Mouse (Mus musculus) skeletal muscle tissue, adult 2 months (tissue): ENCODE data around the gene Zfp219.

Experiments used
- DNase-seq: peaks from one replicate; pipeline ENCODE4 v3.0.0-alpha.2; 2012; ENCODE audit warnings: low read depth, low spot score

The Zfp219 gene

DNA sequence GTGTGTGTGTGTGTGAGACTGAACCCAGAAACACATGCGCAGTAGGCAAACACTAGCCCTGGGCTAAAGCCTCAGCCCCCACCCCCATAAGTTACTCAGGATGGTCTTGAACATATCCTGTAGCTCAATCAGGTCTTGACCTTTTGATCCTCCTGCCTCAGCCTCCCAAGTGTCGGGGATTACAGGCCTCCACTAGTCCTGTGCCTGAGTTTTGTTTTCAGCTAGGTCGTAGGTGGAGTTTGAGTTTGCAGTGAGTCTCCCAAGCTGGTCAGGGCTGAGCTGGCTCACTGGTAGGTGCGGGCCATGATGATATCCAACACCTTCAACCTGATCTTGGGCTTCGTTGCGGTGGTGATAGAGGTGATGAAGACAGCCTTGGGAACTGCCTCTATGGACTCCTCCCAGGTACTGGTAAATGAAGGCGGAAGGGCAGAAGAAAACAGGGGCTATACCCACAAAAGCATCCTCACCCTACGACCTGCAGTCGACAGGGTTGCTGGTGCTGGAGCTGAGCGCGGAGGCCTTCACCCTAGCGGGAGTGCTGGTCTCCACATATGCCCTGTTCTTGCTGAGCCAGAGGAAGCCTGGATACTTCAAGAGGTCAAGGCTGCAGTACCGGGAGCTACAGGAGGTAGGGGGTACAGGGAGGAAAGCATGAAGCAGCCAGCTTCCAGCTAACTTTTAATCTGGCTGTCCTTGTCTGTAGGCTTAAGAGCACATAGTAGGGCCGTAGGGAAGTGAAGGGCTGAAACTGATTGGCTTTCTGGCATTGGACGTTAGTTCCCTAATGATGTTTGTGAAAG lies 2.1 kb downstream of the Zfp219 start:
- DNase-seq: no peak

DNA sequence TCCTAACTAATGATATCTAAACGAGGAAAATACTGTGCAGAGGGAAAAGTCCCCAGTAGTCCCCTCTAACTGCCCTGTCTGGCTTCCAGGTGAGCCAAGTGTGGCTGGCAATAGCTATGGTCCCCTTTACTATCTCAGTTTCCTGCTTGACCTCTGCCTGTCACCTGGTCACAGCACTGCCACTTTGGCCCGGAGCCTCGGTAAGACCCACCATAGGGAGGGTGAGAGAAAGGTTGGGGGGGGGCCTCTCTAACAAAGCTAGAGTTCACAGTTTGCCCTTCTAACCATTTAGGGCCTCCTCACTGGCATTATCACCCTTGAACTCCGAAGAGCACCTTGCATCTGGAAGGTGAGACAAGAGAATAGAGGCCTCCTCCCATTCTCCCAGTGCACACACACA lies 2.9 kb downstream of the Zfp219 start:
- DNase-seq: no peak

DNA sequence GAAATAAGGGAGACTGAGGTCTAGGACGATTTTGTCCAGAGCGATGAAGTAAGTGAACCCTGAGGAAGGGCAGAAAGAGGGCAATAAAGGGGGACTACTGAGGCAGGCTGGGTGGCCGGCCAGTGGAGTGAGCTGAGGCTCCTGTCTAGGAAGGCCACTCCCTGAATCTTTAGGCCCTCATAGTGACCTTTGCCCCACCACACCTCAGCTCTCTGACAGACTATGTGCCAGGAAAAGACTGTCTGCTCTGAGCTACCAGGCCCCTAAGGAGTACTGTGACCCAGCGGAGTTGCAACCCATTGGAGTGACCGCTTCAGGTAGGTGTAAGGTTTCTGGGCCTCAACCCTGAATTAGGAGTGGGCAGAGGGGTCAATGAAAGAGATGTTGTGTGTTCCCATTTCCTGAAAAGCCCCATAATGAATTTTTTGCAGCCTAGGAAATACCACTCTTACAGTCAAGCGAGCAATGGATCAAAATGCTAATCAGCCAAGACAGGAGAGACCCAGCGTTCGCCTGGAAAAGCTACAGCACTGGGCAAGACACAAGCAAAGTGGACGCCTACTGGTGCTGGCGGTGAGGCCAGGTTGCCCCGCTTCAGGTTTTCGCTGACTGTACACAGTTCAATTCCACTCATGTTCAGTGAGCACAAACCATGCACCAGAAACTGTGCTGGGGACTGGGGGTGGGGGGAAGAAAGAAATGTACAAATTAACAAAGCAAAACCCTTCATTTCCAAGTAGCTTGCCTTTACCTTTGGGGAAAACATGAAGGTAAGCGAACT lies 3.7 kb downstream of the Zfp219 start:
- no peak for DNase-seq

DNA sequence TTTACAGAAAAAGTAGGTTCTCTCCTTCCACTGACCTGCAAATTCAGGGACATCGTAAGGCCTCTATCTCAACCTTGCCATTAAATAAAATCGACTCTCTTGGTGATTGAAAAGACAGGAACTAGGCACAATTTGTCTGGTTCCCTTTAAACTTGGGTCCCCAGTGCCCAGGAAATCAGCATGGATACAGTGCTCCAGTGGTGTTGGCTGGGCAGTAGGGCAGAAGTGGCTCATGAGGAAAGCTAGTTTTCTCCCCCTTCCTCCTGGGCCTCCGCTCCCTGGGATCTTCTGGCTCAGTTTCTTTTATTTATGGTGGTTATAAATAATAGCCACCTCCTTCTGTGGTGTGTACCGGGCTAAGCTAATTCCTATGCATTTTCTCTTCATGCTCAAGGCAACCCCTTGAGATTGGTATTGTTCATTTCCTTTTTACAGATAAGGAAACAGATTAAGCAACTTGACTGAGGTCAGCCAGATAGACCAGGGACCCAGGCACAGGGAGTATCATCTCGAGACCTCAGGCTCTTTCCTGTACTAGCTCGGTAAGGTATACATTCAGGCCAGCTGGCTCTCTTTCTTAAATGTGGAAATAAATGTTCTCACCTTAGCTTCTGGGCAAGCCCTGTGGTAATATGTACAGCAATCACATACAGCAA lies 5.0 kb downstream of the Zfp219 start, which contains the start of gene Tmem253:
Gene Tmem253 (plus strand): TSS at position 214 of the 656 bp plus-strand sequence.
- DNase-seq: no peak

DNA sequence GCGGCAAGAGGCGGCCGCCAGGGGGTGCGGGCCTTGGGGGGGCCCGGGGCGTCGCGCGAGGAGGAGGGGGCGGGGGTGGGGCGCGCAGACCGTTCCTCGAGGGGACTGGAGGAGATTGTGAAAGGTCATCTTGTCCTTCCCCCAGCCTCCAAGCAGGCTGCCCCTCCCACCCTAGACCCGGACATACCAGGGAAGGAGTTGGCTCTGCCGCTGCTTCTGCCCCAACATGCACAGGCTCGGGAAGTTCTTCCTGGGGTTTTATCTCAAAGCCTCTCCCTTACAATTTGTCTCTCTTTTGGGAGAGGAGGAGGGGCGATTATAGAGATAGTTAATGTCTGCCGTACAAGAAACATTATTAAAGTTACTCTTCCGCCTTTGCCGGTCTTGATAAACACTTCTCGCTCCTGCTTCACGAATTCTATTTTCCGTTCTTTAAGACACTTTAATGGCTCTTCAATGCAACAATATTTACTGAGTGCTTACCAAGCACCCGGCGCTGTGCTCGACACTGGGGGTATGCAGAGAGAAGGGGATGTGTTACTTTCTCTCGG lies 5.7 kb downstream of the Zfp219 start:
- peak; percentile 63 for DNase-seq

GRCm38 (mm10) chr14:52014271-52014760 lies 6.2 kb downstream of the Zfp219 start:
- no peak for DNase-seq

DNA sequence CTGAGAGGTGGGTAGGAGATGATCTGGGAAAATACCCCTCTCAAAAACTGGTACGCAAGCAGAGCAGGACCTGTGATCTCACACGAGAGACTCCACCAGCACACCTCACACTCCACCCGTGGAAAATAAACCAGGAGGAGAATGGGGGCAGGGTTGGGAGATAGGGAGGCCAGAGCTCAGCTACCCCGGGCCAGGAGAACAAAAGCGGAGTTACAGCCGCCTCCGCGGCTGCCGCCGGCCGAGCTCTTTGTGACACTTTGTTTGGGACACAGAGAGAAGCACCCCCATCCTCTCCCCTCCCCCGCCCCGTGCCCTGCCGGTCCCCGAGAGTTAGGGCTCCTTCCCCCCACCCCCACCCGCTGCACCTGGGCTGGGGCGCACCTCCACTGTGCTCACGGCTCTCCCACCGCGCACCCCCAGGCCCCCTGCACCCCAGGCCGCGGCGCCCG lies 6.7 kb downstream of the Zfp219 start:
- DNase-seq: no peak

DNA sequence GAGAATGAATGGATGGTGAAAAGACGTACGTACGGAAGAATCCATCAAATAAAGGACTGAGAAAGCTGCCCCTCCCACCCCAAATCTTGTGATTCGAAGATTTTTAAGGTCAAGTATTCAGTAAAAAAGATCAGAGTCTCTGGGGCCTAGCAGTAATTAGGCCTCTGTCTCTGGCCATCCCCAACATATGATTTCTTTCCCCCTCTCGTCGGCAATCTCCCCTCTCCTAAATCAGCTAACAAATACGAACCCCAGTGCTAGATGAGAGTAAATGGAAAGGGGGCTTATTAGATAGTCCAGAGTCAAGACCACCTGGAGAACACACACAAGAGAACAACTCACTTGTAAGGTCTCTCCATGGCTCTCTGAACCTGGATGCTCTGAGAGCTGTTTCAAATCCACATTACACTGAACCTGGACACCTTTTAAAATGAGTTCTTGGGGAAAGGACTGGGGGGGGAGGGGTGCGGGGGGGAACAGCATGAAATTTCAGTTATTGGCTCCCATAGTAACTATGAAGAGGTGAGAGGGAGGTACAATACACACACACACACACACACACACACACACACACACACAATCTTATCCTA lies 7.4 kb downstream of the Zfp219 start:
- DNase-seq: no peak

GRCm38 (mm10) chr14:52012553-52012952 lies 8.0 kb downstream of the Zfp219 start:
- DNase-seq: no peak

- DNase-seq: no peak
These were observed 8.4 kb downstream of the Zfp219 start for GRCm38 (mm10) chr14:52012085-52012484.

DNA sequence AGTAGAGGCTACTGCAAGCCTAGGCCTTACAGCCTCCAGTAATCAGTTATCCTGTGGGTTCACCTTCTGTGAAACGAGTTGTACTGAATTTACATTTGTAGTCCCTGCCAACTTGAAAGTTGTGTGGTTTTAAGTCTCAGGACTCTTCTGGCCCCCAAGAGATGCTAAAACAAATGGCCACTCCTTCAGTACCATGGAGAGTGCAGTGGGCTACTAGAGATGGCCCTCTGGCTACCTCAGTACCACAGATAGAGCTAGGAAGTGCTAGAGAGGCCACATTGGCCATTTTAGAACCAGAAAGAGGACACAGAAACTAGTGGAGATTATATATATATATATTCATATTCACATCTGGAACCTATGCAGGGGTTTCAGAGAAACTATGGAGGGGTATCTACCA lies 8.8 kb downstream of the Zfp219 start:
- DNase-seq: no peak

- DNase-seq: no peak
These were observed 10.0 kb downstream of the Zfp219 start for GRCm38 (mm10) chr14:52010446-52011111.

- no peak for DNase-seq
These were observed 10.7 kb downstream of the Zfp219 start for GRCm38 (mm10) chr14:52009841-52010240.

- no peak for DNase-seq
These were observed 11.2 kb downstream of the Zfp219 start for GRCm38 (mm10) chr14:52009361-52009760.

DNA sequence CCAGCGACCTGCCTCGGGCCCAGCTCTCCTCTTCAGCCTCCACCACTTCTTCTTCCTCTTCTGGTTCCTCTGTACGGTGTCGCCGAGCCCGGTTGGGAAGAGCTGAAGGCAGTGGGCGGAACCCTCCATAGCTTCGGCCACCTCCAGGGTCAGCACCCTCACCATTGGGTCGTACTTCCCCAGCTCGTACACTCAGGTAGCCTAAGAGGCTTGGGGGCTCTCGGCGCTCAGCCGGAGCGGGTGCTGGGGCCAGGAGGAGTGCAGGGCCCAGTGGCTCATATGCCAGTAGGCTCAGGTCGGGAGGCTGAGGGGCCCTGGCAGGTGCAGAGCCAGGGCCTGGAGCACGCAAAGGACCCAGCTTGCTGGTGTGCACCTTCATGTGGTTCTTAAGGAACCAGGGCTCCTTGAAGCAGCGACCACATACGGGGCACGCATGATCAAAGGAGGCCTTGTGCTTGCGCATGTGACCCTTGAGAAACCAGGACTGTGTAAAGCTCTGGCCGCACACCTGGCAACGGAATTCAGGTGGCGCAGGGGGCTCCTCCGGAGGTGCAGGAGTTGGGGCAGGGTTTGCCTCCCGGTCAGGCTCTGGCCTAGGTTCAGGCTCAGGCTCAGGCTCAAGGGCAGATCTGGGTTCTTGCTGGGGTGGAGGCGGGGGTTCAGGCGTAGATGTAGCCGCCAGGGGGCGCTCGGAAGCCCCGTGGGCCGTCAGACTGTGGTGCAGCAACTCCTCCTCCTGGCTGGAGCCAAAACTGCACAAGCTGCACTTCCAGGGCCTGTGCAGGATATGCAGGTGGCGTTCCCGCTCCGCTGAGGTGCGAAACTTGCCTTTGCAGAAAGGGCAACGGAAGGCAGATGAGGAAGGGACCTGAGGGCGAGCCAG lies 12.0 kb downstream of the Zfp219 start:
- DNase-seq: peak; percentile 86

GRCm38 (mm10) chr14:52006771-52007170 lies 13.8 kb downstream of the Zfp219 start:
- no peak for DNase-seq

DNA sequence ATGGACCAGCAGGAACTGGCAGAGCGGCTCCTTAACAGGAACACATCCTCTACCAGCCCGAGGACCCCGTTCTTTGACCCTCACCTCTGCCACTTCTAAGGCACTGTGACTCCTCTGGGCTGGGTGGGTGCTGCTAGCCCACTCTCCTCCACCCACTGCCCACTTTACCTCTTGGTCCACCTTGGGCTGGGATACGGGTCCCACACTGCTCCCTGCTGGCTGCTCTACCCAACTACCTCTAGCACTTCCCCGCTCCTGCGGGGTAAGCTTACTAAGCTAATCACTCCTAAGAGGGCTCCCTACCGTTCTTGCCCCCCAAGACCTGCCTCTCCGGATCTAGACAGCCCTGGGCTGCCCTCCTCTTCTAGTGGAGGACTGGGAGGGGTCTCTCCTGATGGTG lies 14.3 kb downstream of the Zfp219 start:
- no peak for DNase-seq

GRCm38 (mm10) chr14:52005616-52006015 lies 14.9 kb downstream of the Zfp219 start:
- no peak for DNase-seq

DNA sequence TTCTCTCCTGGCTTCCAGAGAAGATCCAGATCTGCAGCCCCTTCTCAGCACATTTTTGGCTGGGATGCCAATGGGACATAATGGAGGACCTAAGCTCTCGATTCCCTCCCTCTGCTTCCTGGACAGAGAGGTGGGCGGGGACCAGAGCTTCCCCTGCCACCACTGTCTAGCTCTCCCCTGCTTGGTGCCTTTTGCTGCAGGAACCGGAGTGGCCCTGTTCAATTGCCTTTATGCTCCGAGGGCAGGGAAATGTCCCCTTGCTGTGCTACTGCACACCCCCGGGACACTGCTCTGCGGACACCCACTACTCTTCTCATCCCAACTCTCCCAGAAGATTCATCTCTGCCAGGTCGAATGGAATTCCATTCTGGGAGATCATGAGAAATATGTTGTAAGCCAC lies 15.4 kb downstream of the Zfp219 start:
- no peak for DNase-seq

DNA sequence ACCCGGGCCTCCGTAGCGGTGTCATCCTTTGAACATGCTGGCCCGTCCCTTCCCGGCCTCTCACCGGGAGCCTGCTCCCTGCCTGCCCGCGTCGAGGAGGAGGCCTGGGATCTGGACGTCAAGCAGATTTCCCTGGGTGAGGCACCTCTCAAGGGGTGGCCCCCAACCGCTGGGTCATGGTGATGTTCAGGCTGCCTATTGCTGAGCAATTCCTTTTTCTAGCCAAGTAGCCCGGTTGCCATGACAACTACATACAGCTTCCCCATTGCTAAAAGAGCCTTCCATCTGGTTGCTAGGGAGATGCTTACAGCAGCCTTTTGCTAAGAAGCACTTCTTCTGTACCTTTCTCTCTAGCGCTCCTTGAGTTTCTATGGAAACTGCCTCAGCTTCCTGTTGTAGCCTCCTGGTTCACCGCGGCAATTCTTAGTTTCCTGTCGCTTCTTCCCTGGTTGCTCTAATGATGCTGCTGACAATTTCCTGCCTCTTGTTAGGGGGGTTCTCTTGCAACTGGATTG lies 16.5 kb downstream of the Zfp219 start:
- no peak for DNase-seq
